8 mouse cellular contexts compared by ENCODE assay signal in genomic region chr7:143067897-143068296, GRCm38 (mm10). TPM values are rescaled to one million over a fixed set of nuclear protein-coding genes. Genes with fewer than 3 reads are reported as not detected.
DNase-seq lines count a peak whose midpoint lies in the region; ATAC-seq lines count a peak whose summit lies in the region.

No protein-coding gene starts in this region.

- H3K4me1 ChIP-seq in neural tube, embryonic 11.5 days (ENCODE audit: control insufficient read depth, insufficient read depth, low read length): peaks cover 18% of the 10 kb centered on the region
- H3K4me1 ChIP-seq in stomach, embryonic 16.5 days (ENCODE audit: control insufficient read depth, insufficient read depth, low read length): peaks cover 18% of the 10 kb centered on the region

- H3K36me3 ChIP-seq in neural tube, embryonic 11.5 days (ENCODE audit: control insufficient read depth, insufficient read depth, low read length): peaks cover 28% of the 10 kb centered on the region
- H3K36me3 ChIP-seq in stomach, embryonic 16.5 days (ENCODE audit: control insufficient read depth, insufficient read depth, low read length): peaks cover 26% of the 10 kb centered on the region; the same call in 1 of the 2 replicates

- no peak overlapping the region; the same call in 1 of the 2 replicates for H3K4me3 ChIP-seq in neural tube, embryonic 11.5 days (ENCODE audit: low read depth, low read length)
- H3K4me3 ChIP-seq in stomach, embryonic 16.5 days (replicated peaks; ENCODE audit: low read length): no peak overlapping the region

- 74% methylated on average over 3 of the region's 3 CpGs for WGBS in neural tube, embryonic 11.5 days
- 78% methylated on average over 3 of the region's 3 CpGs for WGBS in stomach, embryonic 16.5 days

- no peaks in the 10 kb centered on the region for H3K9me3 ChIP-seq in neural tube, embryonic 11.5 days (ENCODE audit: control insufficient read depth, low read length)
- no peaks in the 10 kb centered on the region for H3K9me3 ChIP-seq in stomach, embryonic 16.5 days (replicated peaks; ENCODE audit: control insufficient read depth, low read length)

- peak overlapping the region; percentile 50 for H3K9ac ChIP-seq in neural tube, embryonic 11.5 days (ENCODE audit: low read length)
- H3K9ac ChIP-seq in stomach, embryonic 16.5 days (ENCODE audit: low read length): 0 out of 2 replicates have a peak overlapping the region, but pooled peaks have one; percentile 15

- peak overlapping the region; percentile 88 for H3K27ac ChIP-seq in neural tube, embryonic 11.5 days (ENCODE audit: low read depth, low read length)
- H3K27ac ChIP-seq in stomach, embryonic 16.5 days (ENCODE audit: low read length): peak overlapping the region; percentile 96

- no peak for ATAC-seq in cerebellum, adult (ENCODE audit: insufficient number of reproducible peaks, low FRiP score, low TSS enrichment)
- no peak for ATAC-seq in neural tube, embryonic 11.5 days (ENCODE audit: insufficient read depth, low FRiP score, low TSS enrichment)
- ATAC-seq in stomach, embryonic 16.5 days (ENCODE audit: insufficient read depth, low FRiP score): no peak

- peak overlapping the region; percentile 47 for H3K4me2 ChIP-seq in neural tube, embryonic 11.5 days (ENCODE audit: low read depth)
- no peak overlapping the region for H3K4me2 ChIP-seq in stomach, embryonic 16.5 days (ENCODE audit: low read depth, low read length)

- peak; percentile 67 for DNase-seq in cerebellum, adult 9-11 months
- DNase-seq in neural tube, embryonic 11.5 days (ENCODE audit: low spot score): no peak
- DNase-seq in neural tube, embryonic 10.5 days (ENCODE audit: extremely low spot score, low spot score): no peak
- peak; percentile 23 for DNase-seq in induced T-regulatory cell, adult 2 months (ENCODE audit: low read depth)
- DNase-seq in layer of hippocampus, postnatal 25 days (ENCODE audit: extremely low spot score in 1 of 2, low spot score in 1 of 2): no peak
- no peak for DNase-seq in kidney, postnatal 14 days

- no peaks in the 10 kb centered on the region for H3K27me3 ChIP-seq in neural tube, embryonic 11.5 days (ENCODE audit: control insufficient read depth, insufficient read depth, low read length)
- no peaks in the 10 kb centered on the region for H3K27me3 ChIP-seq in stomach, embryonic 16.5 days (ENCODE audit: control insufficient read depth, insufficient read depth, low read length)

RNA-seq across cellular contexts. Expression of gene Tssc4, which starts 1.2 kb away (rescaled TPM):
- polyA plus RNA-seq in neural tube, embryonic 11.5 days (2014; fragmentation: Nextera tagmentation; extraction: Ambion mirVana): 68.8 and 70.2 TPM in 2 replicates
- polyA plus RNA-seq in stomach, embryonic 16.5 days (2015; fragmentation: Nextera tagmentation; extraction: Ambion mirVana): 75.8 and 84.7 TPM in 2 replicates
- 10 to 100 TPM; 47.0 to 50.4 TPM for total RNA-seq in layer of hippocampus, postnatal 25 days (2021)

RNA-seq across cellular contexts. Expression of gene Cd81, which starts 15.4 kb away (rescaled TPM):
- 282 and 291 TPM in 2 replicates for polyA plus RNA-seq in neural tube, embryonic 11.5 days (2014; fragmentation: Nextera tagmentation; extraction: Ambion mirVana)
- 638 and 686 TPM in 2 replicates for polyA plus RNA-seq in stomach, embryonic 16.5 days (2015; fragmentation: Nextera tagmentation; extraction: Ambion mirVana)
- total RNA-seq in layer of hippocampus, postnatal 25 days (2021): 100 to 1,000 TPM; 489 to 524 TPM

RNA-seq across cellular contexts. Expression of gene Trpm5, which starts 26.5 kb away (rescaled TPM):
- polyA plus RNA-seq in neural tube, embryonic 11.5 days (2014; fragmentation: Nextera tagmentation; extraction: Ambion mirVana): 0.68 and 0.77 TPM in 2 replicates
- polyA plus RNA-seq in stomach, embryonic 16.5 days (2015; fragmentation: Nextera tagmentation; extraction: Ambion mirVana): 18.3 and 18.5 TPM in 2 replicates
- total RNA-seq in layer of hippocampus, postnatal 25 days (2021): not detected

RNA-seq across cellular contexts. Expression of gene Kcnq1, which starts 38.3 kb away (rescaled TPM):
- polyA plus RNA-seq in neural tube, embryonic 11.5 days (2014; fragmentation: Nextera tagmentation; extraction: Ambion mirVana): 1.6 and 1.7 TPM in 2 replicates
- polyA plus RNA-seq in stomach, embryonic 16.5 days (2015; fragmentation: Nextera tagmentation; extraction: Ambion mirVana): 10.0 and 10.1 TPM in 2 replicates
- 1 to 10 TPM in 1 of 2 experiments, under 1 TPM in 1; 0.89 to 1.3 TPM for total RNA-seq in layer of hippocampus, postnatal 25 days (2021)

Comparison
In these comparisons a context has a peak if more than half of its experiments do, and no peak if none do; other contexts are left out.
1. DNase-seq: peak in cerebellum, adult 9-11 months (single experiment) and induced T-regulatory cell, adult 2 months (single experiment); none in neural tube, embryonic 11.5 days (single experiment), neural tube, embryonic 10.5 days (single experiment), layer of hippocampus, postnatal 25 days (0 of 2) and kidney, postnatal 14 days (single experiment).
2. RNA of gene Trpm5, which starts 26.5 kb away (polyA plus RNA-seq): 18.3 to 18.5 TPM in stomach, embryonic 16.5 days; 0.68 to 0.77 TPM in neural tube, embryonic 11.5 days; every median in the first group is over 10 times any median in the second.